Mouse (Mus musculus): ENCODE data around the gene Noc4l. TPM values are rescaled to one million over a fixed set of nuclear protein-coding genes. Genes with fewer than 3 reads are reported as not detected.

Gene Noc4l
- polyA plus RNA-seq, 1 experiment from 2014 or later: 66.8 TPM

DNA sequence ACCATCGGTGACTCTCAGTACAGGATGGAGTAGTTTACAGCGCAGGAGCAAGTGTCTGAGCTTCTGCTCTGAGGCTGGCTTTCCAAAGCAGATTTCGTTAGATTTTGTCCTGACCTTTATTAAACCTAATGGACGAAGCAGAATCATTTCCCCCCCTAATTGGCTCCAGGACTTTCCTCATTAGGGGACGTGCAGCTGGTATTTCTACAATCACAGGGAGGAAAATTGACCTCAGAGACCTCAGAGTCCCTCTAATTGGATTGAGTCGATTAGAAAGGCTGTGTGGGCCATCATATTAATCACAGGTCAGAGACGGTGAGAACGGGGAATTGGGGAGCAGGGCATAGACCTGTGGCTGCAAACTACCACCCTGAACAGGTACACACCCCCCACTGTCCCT lies 44.3 kb downstream of the Noc4l start:
- WGBS (ENCODE audit: insufficient replicate concordance): 54% methylated on average over 8 of the region's 8 CpGs
- DNase-seq: no peak
- no peak overlapping the region for H3K4me3 ChIP-seq (replicated peaks)
- no peak overlapping the region for H3K9ac ChIP-seq
- no peaks in the 10 kb centered on the region for H3K36me3 ChIP-seq
- H3K27me3 ChIP-seq: no peaks in the 10 kb centered on the region; the same call in 1 of the 2 replicates
- no peak overlapping the region for H3K27ac ChIP-seq
- H3K9me3 ChIP-seq (replicated peaks): no peaks in the 10 kb centered on the region
- H3K4me2 ChIP-seq: no peak overlapping the region
- no peaks in the 10 kb centered on the region for H3K4me1 ChIP-seq (replicated peaks)
- no peak for ATAC-seq (ENCODE audit: low read depth)

DNA sequence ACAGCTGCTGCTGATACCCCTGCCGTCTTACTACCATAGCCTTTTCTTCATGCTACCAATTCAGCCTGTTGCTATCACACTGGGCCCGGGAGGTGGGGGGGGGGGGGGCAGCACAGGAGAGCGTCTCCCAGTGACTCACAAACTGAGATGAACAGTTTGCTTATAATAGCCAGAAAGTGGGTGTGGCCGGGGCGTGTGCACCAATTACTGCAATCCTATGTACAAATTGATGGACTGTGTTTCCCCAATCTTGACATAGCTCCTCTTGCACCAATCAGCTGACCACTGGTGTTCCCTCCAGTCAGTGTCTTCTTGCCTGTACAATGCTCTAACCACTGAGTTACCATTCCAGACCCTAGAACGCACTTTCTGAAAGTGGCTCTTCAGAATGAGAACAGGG lies 44.9 kb downstream of the Noc4l start:
- no peak for DNase-seq
- H3K9me3 ChIP-seq (replicated peaks): no peaks in the 10 kb centered on the region
- no peak overlapping the region for H3K4me3 ChIP-seq (replicated peaks)
- no peaks in the 10 kb centered on the region for H3K4me1 ChIP-seq (replicated peaks)
- H3K36me3 ChIP-seq: no peaks in the 10 kb centered on the region
- no peak overlapping the region for H3K9ac ChIP-seq
- no peaks in the 10 kb centered on the region; the same call in 1 of the 2 replicates for H3K27me3 ChIP-seq
- no peak for ATAC-seq (ENCODE audit: low read depth)
- no peak overlapping the region for H3K27ac ChIP-seq
- no peak overlapping the region for H3K4me2 ChIP-seq
- WGBS (ENCODE audit: insufficient replicate concordance): 55% methylated on average over 6 of the region's 6 CpGs

DNA sequence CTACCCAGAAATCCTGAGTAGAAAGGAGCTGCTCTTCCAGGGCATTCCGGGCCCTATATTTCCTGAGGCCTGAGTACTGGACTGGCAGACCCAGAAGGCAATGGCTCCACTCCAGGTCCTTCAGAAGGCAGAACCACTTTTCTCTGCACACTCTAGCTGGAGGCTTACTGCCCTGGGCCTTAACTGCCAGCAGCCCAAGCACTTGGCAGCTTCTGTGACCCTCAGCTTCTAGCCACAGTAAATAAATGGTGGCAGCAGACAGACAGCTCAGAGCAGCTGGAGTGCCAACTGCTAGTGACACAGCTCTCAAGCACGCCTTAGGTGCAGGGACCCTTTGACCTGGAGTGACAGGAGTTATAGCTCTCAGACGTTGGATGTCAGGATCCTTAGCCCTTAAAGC lies 45.5 kb downstream of the Noc4l start:
- H3K36me3 ChIP-seq: no peaks in the 10 kb centered on the region
- no peak for DNase-seq
- no peak for ATAC-seq (ENCODE audit: low read depth)
- no peaks in the 10 kb centered on the region; the same call in 1 of the 2 replicates for H3K27me3 ChIP-seq
- no peak overlapping the region for H3K9ac ChIP-seq
- no peak overlapping the region for H3K27ac ChIP-seq
- no peaks in the 10 kb centered on the region for H3K9me3 ChIP-seq (replicated peaks)
- H3K4me3 ChIP-seq (replicated peaks): no peak overlapping the region
- no peaks in the 10 kb centered on the region for H3K4me1 ChIP-seq (replicated peaks)
- WGBS (ENCODE audit: insufficient replicate concordance): 55% methylated on average over 3 of the region's 3 CpGs
- no peak overlapping the region for H3K4me2 ChIP-seq

DNA sequence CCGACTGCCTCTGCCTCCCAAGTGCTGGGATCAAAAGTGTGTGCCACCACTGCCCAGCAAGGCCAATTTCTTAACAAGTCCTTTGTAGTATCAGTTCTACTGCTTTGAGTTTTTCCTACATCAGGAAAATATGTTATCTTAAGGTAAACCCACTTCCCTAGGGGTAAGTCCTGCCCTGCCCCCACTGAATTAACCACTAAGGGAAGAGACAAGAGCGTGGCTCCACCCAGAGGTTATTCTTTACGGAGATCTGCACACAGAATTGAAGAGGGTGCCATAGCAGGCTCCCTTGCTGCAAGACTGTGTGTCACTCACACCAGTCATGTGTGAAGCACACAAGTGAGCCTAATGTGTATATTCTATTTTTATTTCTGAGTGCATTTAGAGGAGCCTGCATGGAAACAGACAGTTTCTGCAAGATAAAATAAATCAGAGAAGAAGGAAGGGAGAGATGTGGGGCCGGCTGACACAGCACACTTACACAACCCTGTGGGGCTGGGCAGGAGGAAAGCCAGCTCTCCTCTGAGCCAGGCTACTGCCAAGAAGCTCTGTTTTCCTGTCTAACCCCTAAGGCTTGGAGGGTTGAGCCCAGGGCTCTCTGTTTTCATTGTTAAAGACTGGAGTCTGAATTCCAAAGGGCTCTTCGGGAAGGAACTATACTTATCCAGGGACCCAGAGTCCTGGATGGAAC lies 47.5 kb downstream of the Noc4l start:
- no peak overlapping the region for H3K27ac ChIP-seq
- no peak overlapping the region for H3K4me2 ChIP-seq
- H3K4me3 ChIP-seq (replicated peaks): no peak overlapping the region
- ATAC-seq (ENCODE audit: low read depth) (no peak), DNase-seq (no peak)
- H3K4me1 ChIP-seq (replicated peaks): no peaks in the 10 kb centered on the region
- H3K9me3 ChIP-seq (replicated peaks): no peaks in the 10 kb centered on the region
- WGBS (ENCODE audit: insufficient replicate concordance): 32% methylated on average over 5 of the region's 5 CpGs
- no peaks in the 10 kb centered on the region for H3K36me3 ChIP-seq
- no peak overlapping the region for H3K9ac ChIP-seq
- no peaks in the 10 kb centered on the region; the same call in 1 of the 2 replicates for H3K27me3 ChIP-seq

DNA sequence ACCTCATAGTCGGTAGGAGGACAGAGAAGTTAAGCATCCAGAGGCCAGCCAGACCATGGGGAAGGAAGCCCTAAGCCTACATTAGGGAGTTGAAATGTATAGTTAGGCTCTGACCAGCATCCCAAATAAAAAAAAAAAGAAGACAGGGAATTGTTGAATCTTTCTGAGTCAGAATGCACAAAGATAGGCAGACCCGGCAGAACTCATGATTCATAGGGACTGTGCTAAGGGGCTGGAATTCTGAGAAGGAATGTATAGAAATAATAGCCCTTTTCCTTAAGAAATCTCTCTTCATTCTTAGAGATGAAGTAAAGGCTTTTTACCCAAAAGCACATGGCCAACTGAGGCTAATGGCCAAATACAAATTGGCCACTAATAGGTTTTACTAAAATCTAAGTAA lies 48.9 kb downstream of the Noc4l start:
- Histone ChIP-seq H3K4me2 (no peak overlapping the region), H3K27ac (no peak overlapping the region), H3K9ac (no peak overlapping the region), H3K4me3 (replicated peaks) (no peak overlapping the region), H3K27me3 (peaks cover 9% of the 10 kb centered on the region), H3K4me1 (replicated peaks) (no peaks in the 10 kb centered on the region), H3K9me3 (replicated peaks) (no peaks in the 10 kb centered on the region), H3K36me3 (no peaks in the 10 kb centered on the region)
- ATAC-seq (ENCODE audit: low read depth) (no peak), DNase-seq (no peak)
- 58% methylated on average over 2 of the region's 2 CpGs for WGBS (ENCODE audit: insufficient replicate concordance)

DNA sequence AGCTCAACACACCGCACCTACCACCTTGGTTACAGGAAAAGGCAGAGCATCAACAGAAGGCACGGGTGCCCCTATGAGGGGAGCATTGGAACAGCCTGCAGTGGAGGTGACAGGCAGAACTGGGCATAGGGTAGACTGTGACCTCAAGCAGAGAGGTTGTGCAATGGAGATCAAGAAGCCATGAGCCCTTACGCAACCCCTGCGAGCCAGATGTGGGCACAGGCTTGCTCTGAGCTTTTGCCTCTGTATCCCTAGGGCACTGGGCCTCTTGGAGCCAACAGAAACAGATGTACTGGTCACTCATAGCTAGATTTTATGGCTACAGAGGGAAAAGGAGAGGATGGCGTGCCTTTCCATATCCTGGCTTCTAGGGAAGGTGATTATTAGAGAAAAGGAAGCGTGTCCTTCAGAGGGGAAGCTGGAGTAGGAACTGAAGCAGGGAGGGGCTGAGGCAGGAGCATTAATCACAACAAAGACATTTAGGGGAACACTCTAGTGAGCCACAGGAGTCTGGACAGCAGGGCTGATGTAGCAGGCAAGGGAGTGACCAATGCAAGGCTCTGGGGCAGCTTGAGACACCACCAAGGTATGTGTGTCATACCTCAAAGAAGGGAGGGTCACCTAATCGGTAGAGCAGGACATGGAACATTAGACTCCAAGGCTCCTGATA lies 50.1 kb downstream of the Noc4l start:
- Histone ChIP-seq H3K9ac (no peak overlapping the region), H3K4me2 (no peak overlapping the region), H3K9me3 (replicated peaks) (no peaks in the 10 kb centered on the region), H3K27ac (no peak overlapping the region), H3K27me3 (peaks cover 9% of the 10 kb centered on the region), H3K4me1 (replicated peaks) (no peaks in the 10 kb centered on the region), H3K4me3 (replicated peaks) (no peak overlapping the region), H3K36me3 (no peaks in the 10 kb centered on the region)
- 33% methylated on average over 7 of the region's 7 CpGs for WGBS (ENCODE audit: insufficient replicate concordance)
- peak; percentile 58; the same call in 1 of the 2 replicates for ATAC-seq (ENCODE audit: low read depth)
- DNase-seq: no peak

Small RNA genes within 50 kb of the gene (microRNA-seq; reads per million reads assigned to microRNA genes)
- gene Mir7026: 2.9 reads per million, percentile 3 among the genes with 10 or more reads in this experiment

Other genes with a start within 250 kb of the Noc4l start
- gene Fbrsl1, start 204.9 kb downstream of the Noc4l start, polyA plus RNA-seq (2015; fragmentation: Nextera tagmentation; extraction: Ambion mirVana): 3.3 and 3.7 TPM in 2 replicates
- not detected in 2 replicates for gene Galnt9, start 109.1 kb downstream of the Noc4l start, polyA plus RNA-seq (2015; fragmentation: Nextera tagmentation; extraction: Ambion mirVana)
- gene Ddx51, start within 50 bp of the Noc4l start, polyA plus RNA-seq (2015; fragmentation: Nextera tagmentation; extraction: Ambion mirVana): 18.2 and 20.9 TPM in 2 replicates
- gene Ep400, start 117.3 kb upstream of the Noc4l start, polyA plus RNA-seq (2015; fragmentation: Nextera tagmentation; extraction: Ambion mirVana): 15.7 and 19.1 TPM in 2 replicates
- gene Pus1, start 127.2 kb upstream of the Noc4l start, polyA plus RNA-seq (2015; fragmentation: Nextera tagmentation; extraction: Ambion mirVana): 39.6 and 39.8 TPM in 2 replicates
- gene Ulk1, start 156.7 kb upstream of the Noc4l start, polyA plus RNA-seq (2015; fragmentation: Nextera tagmentation; extraction: Ambion mirVana): 6.6 and 7.6 TPM in 2 replicates
- gene Hscb, start 186.4 kb upstream of the Noc4l start, polyA plus RNA-seq (2015; fragmentation: Nextera tagmentation; extraction: Ambion mirVana): 61.8 and 62.4 TPM in 2 replicates
- gene Chek2, start 186.6 kb upstream of the Noc4l start, polyA plus RNA-seq (2015; fragmentation: Nextera tagmentation; extraction: Ambion mirVana): 40.2 and 42.0 TPM in 2 replicates
- gene Ttc28, start 226.4 kb upstream of the Noc4l start, polyA plus RNA-seq (2015; fragmentation: Nextera tagmentation; extraction: Ambion mirVana): 0.95 and 1.1 TPM in 2 replicates

Data from liver, embryonic 13.5 days (tissue).